In genomic region chr7:34652751-34653502, GRCm38 (mm10) we compare ENCODE assay signal across 8 mouse cellular contexts. TPM values are rescaled to one million over a fixed set of nuclear protein-coding genes. Genes with fewer than 3 reads are reported as not detected.
DNase-seq lines count a peak whose midpoint lies in the region; ATAC-seq and TF ChIP-seq lines count a peak whose summit lies in the region.

No protein-coding gene starts in this region.

- no peaks in the 10 kb centered on the region for H3K9me3 ChIP-seq in heart, embryonic 14.5 days (ENCODE audit: control insufficient read depth, low read length)
- no peaks in the 10 kb centered on the region for H3K9me3 ChIP-seq in limb, embryonic 12.5 days

- peak overlapping the region in 1 of 2 experiments; percentile 28; a peak in 1 of 4 replicates for H3K27ac ChIP-seq in heart, embryonic 14.5 days (replicated peaks in 1 of 2; ENCODE audit: control insufficient read depth in 1 of 2, insufficient read depth in 1 of 2, low read depth in 2 of 2, low read length in 2 of 2)
- H3K27ac ChIP-seq in limb, embryonic 12.5 days: peak overlapping the region; percentile 100

- H3K9ac ChIP-seq in heart, embryonic 14.5 days (ENCODE audit: low read length): peak overlapping the region; percentile 79
- peak overlapping the region; percentile 97 for H3K9ac ChIP-seq in limb, embryonic 12.5 days (replicated peaks)

- peak; percentile 44 for TF ChIP-seq POLR2A in myocyte (IDR thresholded peaks at IDR 0.05; ENCODE audit: insufficient read length, low read depth)

- H3K36me3 ChIP-seq in heart, embryonic 14.5 days (ENCODE audit: control insufficient read depth, insufficient read depth, low read length): 0 out of 2 replicates have a peak, but pooled peaks cover 4% of the 10 kb centered on the region
- peaks cover 30% of the 10 kb centered on the region for H3K36me3 ChIP-seq in limb, embryonic 12.5 days
- peaks cover 5% of the 10 kb centered on the region for H3K36me3 ChIP-seq in myocyte (ENCODE audit: control insufficient read depth, insufficient read depth)

- peaks cover 6% of the 10 kb centered on the region for H3K79me2 ChIP-seq in myocyte (ENCODE audit: control insufficient read depth, insufficient read depth)

- peaks cover 6% of the 10 kb centered on the region; the same call in 1 of the 2 replicates for H3K27me3 ChIP-seq in heart, embryonic 14.5 days (ENCODE audit: control insufficient read depth, insufficient read depth, low read length)
- no peaks in the 10 kb centered on the region for H3K27me3 ChIP-seq in limb, embryonic 12.5 days
- H3K27me3 ChIP-seq in myocyte (ENCODE audit: control insufficient read depth, insufficient read depth, insufficient read length): peaks cover 4% of the 10 kb centered on the region

- H3K4me2 ChIP-seq in heart, embryonic 14.5 days (ENCODE audit: low read length): peak overlapping the region; percentile 98
- peak overlapping the region; percentile 88 for H3K4me2 ChIP-seq in limb, embryonic 12.5 days
- peak overlapping the region; percentile 76 for H3K4me2 ChIP-seq in myocyte (ENCODE audit: low read depth)

- WGBS in heart, embryonic 14.5 days: 1% methylated on average over 48 of the region's 48 CpGs
- WGBS in limb, embryonic 12.5 days: 1% methylated on average over 45 of the region's 48 CpGs

- peak; percentile 39 to 54 for DNase-seq in heart, adult 18-20 months
- DNase-seq in heart, postnatal 25 days (ENCODE audit: low spot score): no peak
- DNase-seq in embryo, embryonic 9.5 days (ENCODE audit: extremely low spot score): peak; percentile 70
- no peak for DNase-seq in frontal cortex, postnatal 10 days (ENCODE audit: low spot score in 2 of 2)
- no peak for DNase-seq in left cerebral cortex, postnatal 10 days (ENCODE audit: extremely low spot score in 1 of 2, low spot score in 2 of 2)

- ATAC-seq in heart, embryonic 14.5 days (ENCODE audit: insufficient number of reproducible peaks, insufficient read depth, low FRiP score, low read depth): no peak
- no peak for ATAC-seq in limb, embryonic 12.5 days (ENCODE audit: insufficient number of reproducible peaks, insufficient read depth, low FRiP score, low TSS enrichment, low read depth)

- H3K4me1 ChIP-seq in heart, embryonic 14.5 days (ENCODE audit: control insufficient read depth in 2 of 2, insufficient read depth in 2 of 2, low read length in 2 of 2): 0 out of 4 replicates have a peak, but pooled peaks cover 0 to 3% of the 10 kb centered on the region in 2 experiments
- peaks cover 25% of the 10 kb centered on the region for H3K4me1 ChIP-seq in limb, embryonic 12.5 days (replicated peaks)

- peak overlapping the region; percentile 66 to 77 for H3K4me3 ChIP-seq in heart, embryonic 14.5 days (ENCODE audit: control insufficient read depth in 1 of 2, insufficient read depth in 1 of 2, low read depth in 1 of 2, low read length in 2 of 2)
- peak overlapping the region; percentile 71 for H3K4me3 ChIP-seq in limb, embryonic 12.5 days (replicated peaks)
- H3K4me3 ChIP-seq in myocyte: peak overlapping the region; percentile 75

- H3ac ChIP-seq in myocyte (ENCODE audit: control insufficient read depth, insufficient read length): peak overlapping the region; percentile 98

- intact Hi-C loops in heart, postnatal 25 days (cut with DNase I): loop anchor here (2.0 kb wide), 1 partner anchor 82 kb away; no protein-coding TSS in a partner anchor
- intact Hi-C loops in left cerebral cortex, postnatal 10 days (cut with DNase I): loop anchor here (10.0 kb wide), 1 partner anchor 58 kb away; no protein-coding TSS in a partner anchor

TF ChIP-seq in myocyte, 11 proteins besides CTCF, POLR2A, EP300 and RAD21:
- TF ChIP-seq MYOG (IDR thresholded peaks at IDR 0.05; ENCODE audit: control insufficient read depth in 1 of 3, insufficient read depth in 1 of 3, insufficient read length in 2 of 3, low read depth in 2 of 3): peak in 1 of 3 experiments; percentile 21
- TF ChIP-seq POLR2AphosphoS2 (IDR thresholded peaks at IDR 0.05; ENCODE audit: insufficient read length, low read depth): peak; percentile 15
- TF ChIP-seq TCF12 (IDR thresholded peaks at IDR 0.05; ENCODE audit: insufficient read depth, poor library complexity, severe bottlenecking): no peak
- TF ChIP-seq REST (IDR thresholded peaks at IDR 0.05; ENCODE audit: insufficient read depth, insufficient read length): no peak
- TF ChIP-seq MYOD1 (IDR thresholded peaks at IDR 0.05; ENCODE audit: control insufficient read depth in 1 of 3, insufficient read length in 2 of 3, low read depth in 2 of 3): peak in 1 of 3 experiments; percentile 59

RNA-seq across cellular contexts. Expression of gene Kctd15, which starts 3.6 kb away (rescaled TPM):
- total RNA-seq in heart, adult 18-20 months (2021): 1 to 10 TPM; 3.3 to 3.6 TPM
- 1 to 10 TPM; 2.8 to 3.8 TPM for total RNA-seq in heart, postnatal 25 days (2021)
- 1.6 and 1.7 TPM in 2 replicates for polyA plus RNA-seq in heart, embryonic 14.5 days (2014; fragmentation: Nextera tagmentation; extraction: Ambion mirVana)
- polyA plus RNA-seq in limb, embryonic 12.5 days (2016; fragmentation: Nextera tagmentation; extraction: Ambion mirVana): 63.8 and 66.6 TPM in 2 replicates
- polyA plus RNA-seq in myocyte (2012; fragmentation: generic; extraction: Trizol): 29.2 TPM
- 10 to 100 TPM; 17.2 to 24.4 TPM for total RNA-seq in left cerebral cortex, postnatal 10 days (2021)

Comparison
In these comparisons a context has a peak if more than half of its experiments do, and no peak if none do; other contexts are left out.
1. DNase-seq: peak in heart, adult 18-20 months (2 of 2) and embryo, embryonic 9.5 days (single experiment); none in heart, postnatal 25 days (single experiment), frontal cortex, postnatal 10 days (0 of 2) and left cerebral cortex, postnatal 10 days (0 of 2).
2. Peak in every context shown above with its lines, with median percentiles within 50 percentile points of each other: H3K4me2 ChIP-seq and H3K4me3 ChIP-seq.